Mouse (Mus musculus): ENCODE measurements at regions not wholly inside any gene's neighbourhood (a gene's known extent, or its start where the extent isn't known, plus 50 kb on each side); places are given as distances from the start of the nearest gene placed in this dataset.

- no peak for DNase-seq
Observed at GRCm38 (mm10) chr3:104293869-104294268, 73.7 kb upstream of the Magi3 start.

DNA sequence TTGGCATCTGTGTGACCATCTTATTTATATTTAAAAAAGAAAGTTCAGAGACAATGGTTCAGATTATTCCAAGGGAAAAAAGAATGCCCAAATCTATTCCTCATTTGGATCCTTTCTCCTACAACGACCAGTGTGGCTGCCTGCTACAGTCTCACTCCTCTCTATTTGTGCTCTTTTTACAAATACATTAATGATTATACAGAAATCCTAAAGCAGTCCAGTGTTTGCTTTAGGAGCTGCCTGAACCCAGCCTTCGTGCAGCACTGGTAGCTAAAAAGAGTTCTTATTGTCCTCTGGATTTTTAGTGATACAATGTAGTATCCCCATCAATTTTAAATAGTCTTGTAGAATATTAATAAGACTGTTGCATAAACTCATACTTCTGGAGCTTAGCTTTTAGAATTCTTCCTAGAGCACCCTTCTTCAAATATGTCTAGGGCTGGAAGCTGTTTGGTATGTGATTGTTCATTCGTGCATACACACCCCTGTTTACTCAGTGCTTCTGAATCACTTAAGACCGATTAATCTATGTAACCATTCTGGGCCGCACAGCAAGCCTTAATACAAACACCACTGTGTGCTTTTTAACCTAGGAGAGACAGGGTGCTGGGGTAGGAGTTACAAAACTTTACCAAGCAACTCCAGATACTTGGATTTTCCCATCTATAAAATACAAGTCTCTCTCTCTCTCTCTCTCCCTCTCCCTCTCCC lies 69.0 kb upstream of the Magi3 start:
- DNase-seq, result no peak

DNA sequence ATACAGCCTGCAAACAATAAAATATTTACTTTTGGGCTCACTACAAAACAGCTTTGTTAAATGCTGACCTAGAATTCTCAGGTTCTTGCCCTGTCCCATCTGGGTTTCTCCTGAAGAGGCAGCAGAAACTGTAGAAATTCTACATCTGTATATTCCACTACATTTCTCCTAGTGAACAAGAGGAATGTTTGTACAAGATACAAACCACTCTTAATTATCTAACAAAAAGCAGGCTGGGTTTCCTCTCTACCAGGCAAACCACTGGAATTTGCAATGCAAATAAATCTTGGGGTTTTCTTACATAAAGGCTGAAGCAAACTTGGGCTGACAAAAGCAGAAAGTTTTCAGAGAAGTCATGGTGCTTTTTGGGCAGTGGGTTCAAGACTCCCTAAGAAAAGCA lies 67.7 kb upstream of the Magi3 start:
- DNase-seq, result no peak

- no peak for DNase-seq
Observed at GRCm38 (mm10) chr3:104284961-104285360, 64.8 kb upstream of the Magi3 start.

GRCm38 (mm10) chr3:104283855-104284254 lies 63.7 kb upstream of the Magi3 start:
- DNase-seq, result no peak

DNA sequence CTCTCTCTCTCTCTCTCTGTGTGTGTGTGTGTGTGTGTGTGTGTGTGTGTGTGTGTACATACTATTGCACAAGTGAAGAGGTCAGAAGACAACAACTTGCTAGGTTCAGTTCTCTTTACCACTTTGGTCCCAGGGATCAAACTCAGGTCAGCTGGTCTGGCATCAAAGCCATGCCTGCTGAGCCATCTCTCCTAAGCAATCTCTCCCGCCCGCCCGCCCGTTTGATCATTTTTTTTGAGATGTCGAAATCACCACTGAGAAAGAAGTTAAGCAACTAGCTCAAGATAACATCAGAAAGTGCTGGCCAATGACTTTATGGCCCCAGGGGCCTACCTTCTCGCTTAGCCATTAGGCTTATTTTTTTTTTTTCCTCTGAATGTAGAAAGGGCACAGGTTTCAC lies 59.3 kb upstream of the Magi3 start:
- no peak for DNase-seq

DNA sequence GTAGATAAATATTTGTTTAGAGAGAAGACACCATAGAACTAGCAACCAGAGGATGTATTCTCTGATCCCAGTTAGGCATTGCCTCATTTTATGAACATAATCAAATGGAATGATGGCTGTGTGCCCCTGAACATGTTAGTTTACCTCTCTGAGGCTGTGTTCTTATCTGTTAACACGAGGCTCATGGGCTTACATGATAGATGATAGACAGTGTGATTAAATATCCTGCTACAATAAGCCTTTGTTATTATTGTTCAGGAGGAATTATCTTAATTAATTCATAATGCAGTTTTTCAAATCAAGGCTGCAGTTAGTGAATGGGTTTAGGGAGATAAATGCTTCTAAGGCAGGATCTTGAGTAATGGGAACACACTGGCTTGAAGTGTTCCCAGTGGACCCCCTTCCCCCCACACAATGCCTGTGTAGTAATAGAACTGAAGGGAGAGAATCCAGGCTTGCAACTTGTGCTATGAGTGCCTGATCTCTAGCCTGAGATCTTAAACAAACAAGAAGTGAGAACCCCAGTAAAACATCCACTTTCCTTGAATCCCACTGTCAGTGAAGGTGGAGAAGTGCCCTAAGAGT lies 54.6 kb upstream of the Magi3 start:
- DNase-seq, result no peak

GRCm38 (mm10) chr3:104274084-104274483 lies 53.9 kb upstream of the Magi3 start:
- DNase-seq, result no peak
